Mouse (Mus musculus) embryonic facial prominence, embryonic 14.5 days (tissue): ENCODE data around the gene Dhrs3. TPM values are rescaled to one million over a fixed set of nuclear protein-coding genes. Genes with fewer than 3 reads are reported as not detected.

Experiments used
- polyA plus RNA-seq: library from polyadenylated mRNA; unstranded; fragments of >200 nt; fragmentation: Nextera tagmentation; extraction: Ambion mirVana; gene quantifications from 2 replicates; pipeline ENCODE4 v1.2.1, GENCODE M21; 2014

Dhrs3 gene
- polyA plus RNA-seq, 1 experiment from 2014 or later = 67.4 TPM

Other genes with a start within 250 kb of the Dhrs3 start
- gene Gm436, start 206.5 kb upstream of the Dhrs3 start, polyA plus RNA-seq = not detected in 2 replicates
- gene Gm13178, start 171.4 kb upstream of the Dhrs3 start, polyA plus RNA-seq = not detected in 2 replicates
- gene Gm438, start 106.2 kb upstream of the Dhrs3 start, polyA plus RNA-seq = not detected in 2 replicates